Mouse (Mus musculus) limb, embryonic 12.5 days (tissue): ENCODE data around the gene Magi2. TPM values are rescaled to one million over a fixed set of nuclear protein-coding genes. Genes with fewer than 3 reads are reported as not detected.
"Not testable (repeated sequence)": the region's sequence is repeated elsewhere in the genome, so short reads cannot be mapped to it uniquely, and the experiment has no call there.

Experiments used
- ATAC-seq: fragments of 200-750 bp; cut with Nextera tagmentation; 2 replicates; pipeline ENCODE4 v1.8.0; 2017; ENCODE audit warnings: low read depth, moderate TSS enrichment; ENCODE audit not compliant: insufficient number of reproducible peaks, insufficient read depth, low FRiP score, low TSS enrichment
- H3K27ac ChIP-seq: fragments of 300-500 bp; sonication (generic); 2 replicates; pipeline ENCODE4 v1.5.1; 2016; ENCODE audit warnings: mild to moderate bottlenecking, moderate library complexity
- H3K27me3 ChIP-seq: fragments of 300-500 bp; sonication (generic); 2 replicates; pipeline ENCODE4 v1.6.1; 2016; ENCODE audit warnings: mild to moderate bottlenecking, moderate library complexity
- H3K36me3 ChIP-seq: fragments of 300-500 bp; sonication (generic); 2 replicates; pipeline ENCODE4 v1.6.1; 2016; ENCODE audit warnings: mild to moderate bottlenecking, moderate library complexity
- H3K4me1 ChIP-seq: fragments of 300-500 bp; sonication (generic); replicated peaks from 2 replicates; pipeline ENCODE4 v1.6.1; 2016
- H3K4me2 ChIP-seq: fragments of 300-500 bp; sonication (generic); 2 replicates; pipeline ENCODE4 v1.6.1; 2016; ENCODE audit warnings: mild to moderate bottlenecking, moderate library complexity
- H3K4me3 ChIP-seq: fragments of 300-500 bp; sonication (generic); replicated peaks from 2 replicates; pipeline ENCODE4 v1.5.1; 2016; ENCODE audit warnings: mild to moderate bottlenecking
- H3K9ac ChIP-seq: fragments of 300-500 bp; sonication (generic); replicated peaks from 2 replicates; pipeline ENCODE4 v1.6.1; 2016; ENCODE audit warnings: mild to moderate bottlenecking, moderate library complexity
- H3K9me3 ChIP-seq: fragments of 300-500 bp; sonication (generic); 2 replicates; pipeline ENCODE4 v1.6.1; 2016; ENCODE audit warnings: mild to moderate bottlenecking, moderate library complexity
- WGBS: fragments of 180-500 bp; shearing (Covaris S2); methylation state at CpG from one replicate; pipeline ENCODE4 v1.1.7; 2016; 5-methylcytosine and 5-hydroxymethylcytosine counted together
- polyA plus RNA-seq: library from polyadenylated mRNA; unstranded; fragments of >200 nt; fragmentation: Nextera tagmentation; extraction: Ambion mirVana; gene quantifications from 2 replicates; pipeline ENCODE4 v1.2.1, GENCODE M21; 2016

The Magi2 gene
- polyA plus RNA-seq, 1 experiment from 2014 or later = 7.0 TPM

DNA sequence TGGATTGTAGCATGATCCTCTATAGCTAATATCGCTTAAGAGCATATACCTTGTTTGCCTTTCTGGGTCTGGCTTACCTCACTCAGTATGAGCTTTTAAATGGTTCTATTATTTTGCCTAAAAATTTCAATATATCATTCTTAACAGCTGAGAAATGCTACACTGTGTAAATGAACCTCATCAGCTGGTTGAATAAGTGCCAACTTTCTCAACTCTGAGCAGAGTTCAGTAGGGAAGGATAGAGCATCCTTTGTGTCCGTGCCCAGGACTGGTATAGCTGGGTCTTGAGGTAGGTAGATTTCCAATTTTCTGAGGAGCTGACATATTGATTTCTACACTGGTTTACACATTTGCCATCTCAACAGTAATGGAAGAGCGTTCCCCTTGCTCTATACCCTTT is 65.7 kb downstream of the Magi2 start:
- no peak for ATAC-seq
- Histone ChIP-seq H3K36me3 (no peaks in the 10 kb centered on the region), H3K27ac (no peak overlapping the region), H3K27me3 (no peaks in the 10 kb centered on the region), H3K4me1 (no peaks in the 10 kb centered on the region), H3K4me3 (no peak overlapping the region), H3K4me2 (no peak overlapping the region), H3K9me3 (no peaks in the 10 kb centered on the region), H3K9ac (no peak overlapping the region)
- WGBS = 84% methylated on average over 3 of the region's 3 CpGs

DNA sequence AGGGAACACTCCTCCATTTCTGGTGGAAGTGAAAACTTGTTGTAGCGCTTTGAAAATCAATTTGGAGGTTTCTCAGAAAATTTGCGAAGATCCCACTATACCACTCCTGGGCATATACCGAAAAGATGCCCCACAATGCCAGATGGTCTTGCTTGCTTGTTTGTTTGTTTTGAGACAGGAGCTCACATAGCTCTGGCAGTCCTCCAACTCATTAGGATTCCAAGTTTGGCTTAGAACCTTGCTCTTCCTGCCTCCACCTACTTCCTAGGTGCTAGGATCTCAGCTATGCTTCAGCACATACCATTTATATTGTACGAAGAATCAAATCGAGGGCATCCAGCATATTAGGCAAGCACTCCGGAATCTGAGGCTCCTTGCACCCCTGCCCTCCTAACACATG is 79.8 kb downstream of the Magi2 start:
- no peak for ATAC-seq
- WGBS = 89% methylated on average over 6 of the region's 6 CpGs
- no peak overlapping the region for H3K4me2 ChIP-seq
- H3K9ac ChIP-seq = no peak overlapping the region
- H3K4me3 ChIP-seq = no peak overlapping the region
- no peaks in the 10 kb centered on the region for H3K9me3 ChIP-seq
- no peaks in the 10 kb centered on the region for H3K36me3 ChIP-seq
- no peaks in the 10 kb centered on the region for H3K4me1 ChIP-seq
- no peak overlapping the region for H3K27ac ChIP-seq
- no peaks in the 10 kb centered on the region for H3K27me3 ChIP-seq

DNA sequence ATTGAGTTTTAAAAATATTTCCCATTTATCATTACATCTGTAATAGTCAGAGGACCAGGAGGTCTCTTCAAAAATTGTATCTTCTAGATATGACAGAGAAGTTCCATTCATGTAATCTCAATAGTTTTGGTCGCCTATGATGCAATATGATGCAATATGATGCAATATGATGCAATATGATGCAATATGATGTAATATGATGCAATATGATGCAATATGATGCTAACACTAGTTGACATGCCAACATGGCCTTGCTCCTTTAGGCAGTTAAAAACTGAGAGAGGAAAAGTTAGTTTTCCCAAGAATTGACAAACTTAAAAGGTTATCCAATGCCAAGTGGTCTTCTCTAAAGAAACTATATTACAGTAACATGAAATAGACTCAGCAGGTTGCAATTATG is 83.0 kb downstream of the Magi2 start:
- Histone ChIP-seq H3K27ac (no peak overlapping the region), H3K4me3 (no peak overlapping the region), H3K27me3 (no peaks in the 10 kb centered on the region), H3K9me3 (no peaks in the 10 kb centered on the region), H3K4me1 (no peaks in the 10 kb centered on the region), H3K9ac (no peak overlapping the region), H3K4me2 (no peak overlapping the region), H3K36me3 (no peaks in the 10 kb centered on the region)
- WGBS = 71% methylated on average over 1 of the region's 1 CpGs
- no peak for ATAC-seq

DNA sequence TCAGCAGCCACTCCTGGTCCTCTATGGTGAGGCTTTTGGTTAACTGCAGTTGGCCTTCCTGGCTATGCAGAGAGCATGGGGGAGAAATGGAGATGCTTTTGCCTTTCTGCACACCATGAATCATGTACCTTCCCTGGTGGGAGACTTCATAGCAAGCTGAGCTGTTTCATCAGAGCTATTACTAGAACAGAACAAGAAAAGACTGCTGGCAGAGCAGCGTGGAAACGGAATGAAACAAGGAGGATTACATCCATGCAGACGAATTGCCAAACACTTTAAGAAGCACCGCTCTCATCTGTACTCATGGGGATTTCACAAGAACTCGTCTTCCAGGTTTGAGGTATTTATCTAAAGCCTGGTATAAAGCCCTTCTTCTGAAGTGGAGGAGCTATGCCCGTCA is 95.7 kb downstream of the Magi2 start:
- WGBS = 73% methylated on average over 6 of the region's 6 CpGs
- H3K9ac ChIP-seq = no peak overlapping the region

DNA sequence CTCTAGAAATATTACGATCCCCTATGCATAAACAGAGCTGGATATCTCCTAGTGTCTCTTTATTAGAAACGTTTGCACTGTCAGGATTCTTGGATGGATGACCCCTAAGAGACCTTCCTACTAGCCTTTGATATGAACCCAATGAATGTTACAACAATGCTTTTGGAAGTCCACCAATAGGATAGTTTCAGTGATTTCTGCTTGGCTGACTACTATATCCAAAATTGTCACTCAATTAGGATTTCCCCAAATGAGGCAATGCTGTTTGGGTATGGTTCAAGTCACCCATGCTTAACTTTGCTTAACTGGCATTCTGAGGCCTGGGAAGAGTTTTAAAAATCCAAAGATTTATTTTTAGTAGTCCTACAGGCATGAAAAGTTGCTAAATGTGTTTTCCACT is 110.7 kb downstream of the Magi2 start:
- Histone ChIP-seq H3K4me2 (no peak overlapping the region), H3K4me3 (no peak overlapping the region), H3K9me3 (no peaks in the 10 kb centered on the region), H3K27me3 (no peaks in the 10 kb centered on the region), H3K9ac (no peak overlapping the region), H3K27ac (no peak overlapping the region), H3K36me3 (no peaks in the 10 kb centered on the region), H3K4me1 (no peaks in the 10 kb centered on the region)
- ATAC-seq = no peak
- WGBS = 85% methylated on average over 2 of the region's 2 CpGs

More for the DNA sequence above, 95.7 kb downstream of the Magi2 start:
- H3K36me3 ChIP-seq = no peaks in the 10 kb centered on the region
- H3K9me3 ChIP-seq = no peaks in the 10 kb centered on the region
- ATAC-seq = no peak
- H3K4me3 ChIP-seq = no peak overlapping the region
- no peaks in the 10 kb centered on the region for H3K27me3 ChIP-seq
- H3K27ac ChIP-seq = no peak overlapping the region
- no peak overlapping the region for H3K4me2 ChIP-seq
- no peaks in the 10 kb centered on the region for H3K4me1 ChIP-seq

DNA sequence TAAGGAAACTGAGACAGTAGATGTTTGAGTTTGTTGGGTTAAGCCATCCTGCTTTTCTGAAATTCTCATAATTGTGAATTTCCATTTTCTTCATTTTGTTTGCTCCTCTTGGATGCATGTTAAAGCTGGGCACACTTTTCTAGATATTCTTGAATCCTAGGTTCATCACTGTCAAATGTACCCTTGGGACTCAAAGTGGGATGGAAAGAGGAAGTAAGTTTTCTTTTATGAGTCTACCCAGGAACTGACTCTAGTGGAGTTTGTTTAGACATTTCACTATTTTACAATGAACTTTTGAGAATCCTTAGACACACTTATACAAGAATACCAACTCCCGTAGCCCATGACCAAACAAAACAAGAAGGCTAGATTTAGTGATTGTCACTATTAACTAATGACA is 141.3 kb downstream of the Magi2 start:
- Histone ChIP-seq H3K36me3 (no peaks in the 10 kb centered on the region), H3K4me3 (no peak overlapping the region), H3K27ac (no peak overlapping the region), H3K4me2 (no peak overlapping the region), H3K9ac (no peak overlapping the region), H3K4me1 (no peaks in the 10 kb centered on the region), H3K27me3 (no peaks in the 10 kb centered on the region), H3K9me3 (no peaks in the 10 kb centered on the region)
- WGBS = 81% methylated on average over 1 of the region's 1 CpGs
- no peak for ATAC-seq

DNA sequence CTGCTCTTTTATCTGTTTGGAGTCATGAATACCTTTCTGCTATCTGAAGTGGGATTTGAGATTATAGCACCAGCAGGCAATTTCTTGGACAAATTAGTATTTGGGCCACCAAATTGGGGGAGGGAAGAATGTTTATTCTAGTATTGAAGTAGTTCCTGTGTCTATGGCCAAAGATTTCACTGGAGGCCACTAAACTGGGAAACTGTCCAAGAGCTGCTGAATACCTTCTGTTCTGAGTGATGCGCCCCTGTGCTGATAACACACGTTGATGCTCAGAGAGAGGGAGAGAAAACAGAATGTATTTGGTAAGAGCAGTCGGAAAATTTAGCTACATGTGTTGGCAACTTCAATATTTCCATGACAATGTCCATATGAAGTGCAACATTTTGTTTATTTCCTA is 169.0 kb downstream of the Magi2 start:
- H3K4me2 ChIP-seq = no peak overlapping the region
- 79% methylated on average over 3 of the region's 3 CpGs for WGBS
- no peak for ATAC-seq
- H3K9ac ChIP-seq = no peak overlapping the region
- H3K27me3 ChIP-seq = no peaks in the 10 kb centered on the region
- no peaks in the 10 kb centered on the region for H3K36me3 ChIP-seq
- no peak overlapping the region for H3K27ac ChIP-seq
- no peak overlapping the region for H3K4me3 ChIP-seq
- no peaks in the 10 kb centered on the region for H3K9me3 ChIP-seq
- no peaks in the 10 kb centered on the region for H3K4me1 ChIP-seq

DNA sequence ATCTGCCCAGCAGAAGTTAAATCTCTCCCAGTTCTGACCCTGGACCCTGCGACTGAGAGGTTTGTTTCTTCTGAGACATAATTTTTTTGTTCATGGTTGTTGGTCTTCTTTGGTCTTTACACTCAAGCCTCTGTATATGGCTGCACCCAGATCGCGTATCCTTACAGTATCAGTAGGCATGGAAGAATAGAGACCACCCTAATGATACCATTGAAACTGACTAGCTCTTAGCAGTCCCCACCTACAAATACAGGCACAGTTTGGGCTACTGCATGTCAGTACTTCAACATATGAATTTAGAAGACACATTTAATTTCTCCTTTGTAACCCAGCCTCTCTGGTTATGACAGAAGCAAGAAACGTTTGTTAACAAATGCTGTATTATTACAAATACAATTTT is 173.5 kb downstream of the Magi2 start:
- 90% methylated on average over 4 of the region's 4 CpGs for WGBS
- Histone ChIP-seq H3K9me3 (no peaks in the 10 kb centered on the region), H3K4me3 (no peak overlapping the region), H3K4me2 (no peak overlapping the region), H3K27ac (no peak overlapping the region), H3K9ac (no peak overlapping the region), H3K27me3 (no peaks in the 10 kb centered on the region), H3K36me3 (no peaks in the 10 kb centered on the region), H3K4me1 (no peaks in the 10 kb centered on the region)
- ATAC-seq = no peak

DNA sequence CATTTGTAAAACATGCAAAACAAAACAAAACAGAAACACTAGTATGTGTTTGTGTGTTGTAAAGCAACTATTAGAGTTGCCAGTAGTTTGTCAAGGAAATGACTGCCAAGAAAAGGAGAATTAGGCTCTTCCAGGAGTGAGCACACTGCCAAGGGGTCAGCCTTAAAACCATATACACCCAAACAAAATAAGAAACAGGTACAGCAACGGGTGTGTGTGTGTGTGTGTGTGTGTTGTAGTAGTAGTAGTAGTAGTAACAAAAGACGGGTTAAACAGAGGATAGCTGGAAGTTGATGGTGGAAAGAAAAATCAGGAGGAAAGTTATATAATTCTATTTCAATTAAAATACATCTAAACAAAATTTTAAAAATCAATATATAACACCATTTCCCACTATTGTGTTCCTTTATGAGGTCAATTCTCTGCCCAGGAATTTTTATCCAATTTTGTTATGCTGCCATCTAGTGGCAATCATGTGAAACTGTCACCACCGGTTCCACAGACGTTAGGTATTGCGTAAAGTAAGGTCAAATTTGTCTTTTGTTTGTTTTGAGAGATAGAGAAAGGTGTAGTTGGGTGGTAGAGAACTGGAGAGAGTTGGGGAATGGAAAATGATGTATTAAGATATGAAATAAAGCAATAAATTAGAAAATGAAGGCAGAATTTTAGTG is 174.0 kb downstream of the Magi2 start:
- no peak overlapping the region for H3K9ac ChIP-seq
- H3K27me3 ChIP-seq = no peaks in the 10 kb centered on the region
- no peaks in the 10 kb centered on the region for H3K9me3 ChIP-seq
- no peaks in the 10 kb centered on the region for H3K36me3 ChIP-seq
- no peaks in the 10 kb centered on the region for H3K4me1 ChIP-seq
- 48% methylated on average over 5 of the region's 5 CpGs for WGBS
- H3K4me2 ChIP-seq = no peak overlapping the region
- ATAC-seq = no peak
- H3K27ac ChIP-seq = no peak overlapping the region
- no peak overlapping the region for H3K4me3 ChIP-seq

DNA sequence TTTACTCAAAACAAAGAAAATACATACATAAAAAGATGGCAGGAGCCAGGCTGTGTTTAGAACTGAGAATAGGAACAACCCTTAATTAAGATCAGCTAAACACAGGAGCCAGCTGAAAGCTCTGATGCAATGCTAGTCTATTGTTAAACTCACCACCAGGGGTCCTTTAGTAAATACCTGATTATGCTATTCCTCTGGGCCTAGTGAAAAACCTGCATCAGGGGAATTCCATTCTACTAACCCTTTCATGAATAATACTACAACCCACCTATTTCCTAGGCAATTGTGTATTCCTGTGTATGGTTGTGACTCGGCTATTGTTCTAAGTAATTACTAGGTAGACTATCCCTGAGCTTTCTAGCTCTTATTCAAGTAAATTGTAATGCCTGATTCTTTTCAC is 177.4 kb downstream of the Magi2 start:
- H3K36me3 ChIP-seq, H3K4me2 ChIP-seq, H3K27ac ChIP-seq, H3K9ac ChIP-seq, ATAC-seq, H3K4me1 ChIP-seq, H3K4me3 ChIP-seq, H3K9me3 ChIP-seq, H3K27me3 ChIP-seq: not testable (repeated sequence)
- 92% methylated on average over 1 of the region's 1 CpGs for WGBS

DNA sequence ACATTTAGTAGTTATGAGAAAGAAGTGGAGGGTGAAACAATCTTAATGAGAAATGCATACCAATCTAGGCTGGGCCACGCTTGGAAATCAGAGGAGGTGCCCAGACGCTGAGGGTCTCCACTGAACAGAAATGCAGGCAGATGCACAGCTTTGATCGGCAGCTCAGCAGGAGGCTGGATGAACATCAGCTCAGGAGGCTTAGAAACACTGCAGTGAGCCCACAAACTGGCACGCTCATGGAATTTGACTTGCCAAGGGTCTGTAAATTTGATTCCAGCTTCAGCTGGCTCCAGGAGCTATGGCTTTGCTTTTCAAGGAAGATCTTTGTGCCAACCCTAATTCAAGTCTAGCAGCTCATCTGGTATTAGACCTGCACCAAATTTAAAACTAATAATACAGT is 187.7 kb downstream of the Magi2 start:
- H3K4me1 ChIP-seq = no peaks in the 10 kb centered on the region; the same call in 1 of the 2 replicates
- H3K4me2 ChIP-seq = no peak overlapping the region
- H3K9ac ChIP-seq = no peak overlapping the region
- WGBS = 66% methylated on average over 4 of the region's 4 CpGs
- no peaks in the 10 kb centered on the region for H3K27me3 ChIP-seq
- no peaks in the 10 kb centered on the region for H3K36me3 ChIP-seq
- no peak overlapping the region for H3K27ac ChIP-seq
- ATAC-seq = no peak
- no peaks in the 10 kb centered on the region for H3K9me3 ChIP-seq
- H3K4me3 ChIP-seq = no peak overlapping the region

DNA sequence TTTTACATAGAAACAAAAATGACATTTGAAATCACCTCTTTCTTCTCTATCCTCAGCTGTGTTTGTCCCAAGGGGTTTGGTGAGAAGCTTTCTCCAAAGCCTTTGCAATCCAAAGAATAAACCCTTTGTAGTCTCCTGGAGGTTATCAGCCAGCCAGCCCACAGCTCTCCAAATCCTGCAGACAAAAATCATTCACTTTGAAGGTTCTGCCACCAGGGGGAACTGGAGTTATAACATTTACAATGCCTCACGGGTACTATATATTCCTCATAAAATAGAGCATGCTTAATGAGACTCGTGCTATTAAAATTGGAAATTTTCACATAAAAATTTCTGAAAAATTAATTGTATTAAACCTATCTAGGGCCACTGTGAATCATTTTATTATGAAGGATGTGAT is 202.5 kb downstream of the Magi2 start:
- WGBS = 22% methylated on average over 2 of the region's 2 CpGs

More for the DNA sequence above, 202.5 kb downstream of the Magi2 start:
- no peaks in the 10 kb centered on the region for H3K9me3 ChIP-seq
- ATAC-seq = no peak
- H3K9ac ChIP-seq = no peak overlapping the region
- H3K4me2 ChIP-seq = no peak overlapping the region
- no peaks in the 10 kb centered on the region for H3K36me3 ChIP-seq
- H3K4me3 ChIP-seq = no peak overlapping the region
- H3K27ac ChIP-seq = no peak overlapping the region
- no peaks in the 10 kb centered on the region for H3K4me1 ChIP-seq
- H3K27me3 ChIP-seq = no peaks in the 10 kb centered on the region
